Mouse (Mus musculus) neural tube, embryonic 15.5 days (tissue): ENCODE data around the gene Mrps12. TPM values are rescaled to one million over a fixed set of nuclear protein-coding genes. Genes with fewer than 3 reads are reported as not detected.

Experiments used
- ATAC-seq: fragments of 200-750 bp; cut with Nextera tagmentation; 2 replicates; pipeline ENCODE4 v1.8.0; 2017; ENCODE audit warnings: mild to moderate bottlenecking, moderate TSS enrichment, moderate library complexity; ENCODE audit not compliant: low FRiP score
- H3K27ac ChIP-seq: fragments of 300-500 bp; sonication (generic); replicated peaks from 2 replicates; pipeline ENCODE4 v1.5.1; 2015; ENCODE audit warnings: mild to moderate bottlenecking, inconsistent platforms
- H3K27me3 ChIP-seq: fragments of 300-500 bp; sonication (generic); replicated peaks from 2 replicates; pipeline ENCODE4 v1.6.1; 2015; ENCODE audit warnings: inconsistent platforms
- H3K36me3 ChIP-seq: fragments of 300-500 bp; sonication (generic); 2 replicates; pipeline ENCODE4 v1.6.1; 2015; ENCODE audit warnings: inconsistent platforms
- H3K4me1 ChIP-seq: fragments of 300-500 bp; sonication (generic); 2 replicates; pipeline ENCODE4 v1.6.1; 2015; ENCODE audit warnings: inconsistent platforms
- H3K4me2 ChIP-seq: fragments of 300-500 bp; sonication (generic); 2 replicates; pipeline ENCODE4 v1.6.1; 2015; ENCODE audit warnings: inconsistent platforms, mild to moderate bottlenecking, moderate library complexity
- H3K4me3 ChIP-seq: fragments of 300-500 bp; sonication (generic); replicated peaks from 2 replicates; pipeline ENCODE4 v1.5.1; 2015; ENCODE audit warnings: mild to moderate bottlenecking, inconsistent platforms
- H3K9ac ChIP-seq: fragments of 300-500 bp; sonication (generic); replicated peaks from 2 replicates; pipeline ENCODE4 v1.6.1; 2015; ENCODE audit warnings: mild to moderate bottlenecking, inconsistent platforms
- H3K9me3 ChIP-seq: fragments of 300-500 bp; sonication (generic); replicated peaks from 2 replicates; pipeline ENCODE4 v1.6.1; 2016; ENCODE audit warnings: inconsistent platforms
- WGBS: fragments of 180-500 bp; shearing (Covaris S2); methylation state at CpG from one replicate; pipeline ENCODE4 v1.1.7; 2015; ENCODE audit warnings: mixed read lengths; 5-methylcytosine and 5-hydroxymethylcytosine counted together
- polyA plus RNA-seq: library from polyadenylated mRNA; unstranded; fragments of >200 nt; fragmentation: Nextera tagmentation; extraction: Ambion mirVana; gene quantifications from 2 replicates; pipeline ENCODE4 v1.2.1, GENCODE M21; 2015

Mrps12 gene
- 116 and 124 TPM in 2 replicates for polyA plus RNA-seq

DNA sequence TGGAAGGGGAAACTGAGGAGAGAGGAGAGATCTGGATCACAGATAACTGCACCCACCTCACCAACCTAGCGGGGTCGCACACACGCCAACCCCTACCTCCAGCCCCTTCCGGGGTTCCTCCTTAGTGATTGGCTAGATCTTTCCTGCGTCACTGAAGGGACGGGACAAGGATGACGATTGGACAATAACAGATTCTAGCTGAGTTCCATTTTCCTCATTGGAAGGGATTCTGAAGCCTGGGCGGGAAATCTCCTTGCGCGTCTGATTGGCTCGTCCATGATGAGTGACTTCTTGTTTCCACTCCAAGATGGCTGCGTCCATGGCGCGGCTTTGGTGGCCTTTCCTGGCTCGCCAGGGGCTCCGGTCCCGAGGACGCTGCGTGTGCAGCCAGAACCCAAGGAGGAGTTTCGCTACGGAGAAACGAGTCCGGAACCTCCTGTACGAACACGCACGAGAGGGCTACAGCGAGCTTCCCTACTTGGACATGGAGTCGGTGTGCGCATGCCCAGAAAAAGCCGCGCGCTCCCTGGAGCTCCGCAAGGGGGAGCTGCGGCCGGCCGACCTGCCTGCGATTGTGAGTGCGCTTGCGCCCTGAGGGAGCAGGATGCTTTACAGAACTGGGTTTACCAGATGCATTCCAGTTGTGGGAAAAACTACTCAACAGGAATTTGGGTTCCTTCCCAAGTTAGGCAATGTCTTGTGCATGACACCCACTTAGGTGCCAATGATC is at the start of gene Mrps12, which contains the start of gene Sars2:
Mrps12 (minus strand) TSS at position 112 of the 730 bp plus-strand sequence.
Sars2 (plus strand) TSS at position 284 of the 730 bp plus-strand sequence.
- peak within 1 kb of the TSS; percentile 89 for H3K4me2 ChIP-seq
- H3K27ac ChIP-seq, result peak within 1 kb of the TSS; percentile 95
- H3K27me3 ChIP-seq, result no peaks in the 10 kb centered on the region
- no peaks in the 10 kb centered on the region for H3K9me3 ChIP-seq
- peak within 1 kb of the TSS; percentile 91 for H3K4me3 ChIP-seq
- H3K36me3 ChIP-seq, result peaks cover 32% of the 10 kb centered on the region
- peak; percentile 99 for ATAC-seq
- WGBS, result under 1% methylated on average over 39 of the region's 39 CpGs
- peaks cover 26% of the 10 kb centered on the region for H3K4me1 ChIP-seq
- peak within 1 kb of the TSS; percentile 79 for H3K9ac ChIP-seq

DNA sequence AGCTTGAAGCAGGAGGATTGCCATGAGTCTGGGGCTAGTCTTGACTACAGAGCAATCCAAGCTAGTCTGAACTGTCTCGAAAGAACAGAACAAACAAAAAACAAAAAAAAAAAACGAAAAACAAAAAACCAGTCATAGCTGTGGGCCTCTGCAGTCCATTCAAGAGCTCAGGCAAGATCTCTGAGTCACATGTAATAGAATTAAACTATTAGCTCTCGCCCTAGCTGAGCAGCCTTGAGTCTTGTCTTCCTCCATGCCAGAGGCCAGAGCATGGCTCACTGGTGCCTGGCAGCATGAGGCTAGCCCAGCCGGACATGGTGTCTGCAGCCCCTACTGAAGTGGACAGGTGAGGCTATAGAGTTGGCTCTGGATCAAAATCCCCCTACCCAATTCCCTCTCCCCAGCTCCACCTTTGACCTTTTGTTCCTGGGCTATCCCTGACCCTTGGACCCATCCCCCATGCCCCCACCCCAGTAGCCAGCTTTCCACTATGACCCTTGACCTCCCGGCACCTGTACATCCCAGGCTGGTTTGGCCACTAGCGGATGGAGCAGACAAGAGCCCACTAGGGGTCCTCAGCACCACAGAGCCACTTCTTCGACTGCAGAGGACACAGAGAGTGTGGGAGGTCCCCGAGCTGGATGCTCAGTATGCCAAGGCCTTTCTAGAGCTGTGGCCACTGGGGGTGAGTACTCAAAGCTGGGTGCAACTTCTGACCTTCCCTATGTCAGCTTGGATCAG is 48.6 kb upstream of the Mrps12 start:
- ATAC-seq, result no peak
- Histone ChIP-seq H3K27me3 (no peaks in the 10 kb centered on the region), H3K27ac (no peak overlapping the region), H3K9me3 (no peaks in the 10 kb centered on the region), H3K9ac (no peak overlapping the region), H3K4me1 (no peaks in the 10 kb centered on the region), H3K4me2 (no peak overlapping the region), H3K36me3 (peaks cover 19% of the 10 kb centered on the region), H3K4me3 (no peak overlapping the region)
- WGBS, result 55% methylated on average over 8 of the region's 8 CpGs

DNA sequence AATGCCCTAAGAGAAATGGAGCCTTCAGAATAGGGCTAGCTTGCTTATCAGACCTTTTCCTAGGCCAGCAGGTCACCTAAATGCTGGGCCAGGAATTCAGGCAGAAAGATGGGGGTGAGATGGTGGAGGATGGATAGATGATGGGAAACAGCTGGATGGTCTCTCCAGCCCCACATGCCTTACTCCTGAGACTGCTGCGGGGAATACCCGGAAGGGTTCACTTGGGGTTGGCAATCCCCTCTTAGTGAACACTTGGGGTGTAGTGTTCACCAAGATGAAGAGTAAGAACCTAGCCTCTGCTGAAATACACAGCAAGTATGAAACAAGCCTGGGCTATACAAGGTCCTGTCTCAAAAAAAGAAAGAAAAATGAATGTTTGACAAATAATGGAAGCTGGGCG is 47.6 kb upstream of the Mrps12 start:
- Histone ChIP-seq H3K36me3 (peaks cover 26% of the 10 kb centered on the region), H3K9ac (no peak overlapping the region), H3K4me3 (no peak overlapping the region), H3K4me1 (no peaks in the 10 kb centered on the region), H3K27me3 (no peaks in the 10 kb centered on the region), H3K27ac (no peak overlapping the region), H3K9me3 (no peaks in the 10 kb centered on the region), H3K4me2 (no peak overlapping the region)
- 92% methylated on average over 3 of the region's 3 CpGs for WGBS
- no peak for ATAC-seq

DNA sequence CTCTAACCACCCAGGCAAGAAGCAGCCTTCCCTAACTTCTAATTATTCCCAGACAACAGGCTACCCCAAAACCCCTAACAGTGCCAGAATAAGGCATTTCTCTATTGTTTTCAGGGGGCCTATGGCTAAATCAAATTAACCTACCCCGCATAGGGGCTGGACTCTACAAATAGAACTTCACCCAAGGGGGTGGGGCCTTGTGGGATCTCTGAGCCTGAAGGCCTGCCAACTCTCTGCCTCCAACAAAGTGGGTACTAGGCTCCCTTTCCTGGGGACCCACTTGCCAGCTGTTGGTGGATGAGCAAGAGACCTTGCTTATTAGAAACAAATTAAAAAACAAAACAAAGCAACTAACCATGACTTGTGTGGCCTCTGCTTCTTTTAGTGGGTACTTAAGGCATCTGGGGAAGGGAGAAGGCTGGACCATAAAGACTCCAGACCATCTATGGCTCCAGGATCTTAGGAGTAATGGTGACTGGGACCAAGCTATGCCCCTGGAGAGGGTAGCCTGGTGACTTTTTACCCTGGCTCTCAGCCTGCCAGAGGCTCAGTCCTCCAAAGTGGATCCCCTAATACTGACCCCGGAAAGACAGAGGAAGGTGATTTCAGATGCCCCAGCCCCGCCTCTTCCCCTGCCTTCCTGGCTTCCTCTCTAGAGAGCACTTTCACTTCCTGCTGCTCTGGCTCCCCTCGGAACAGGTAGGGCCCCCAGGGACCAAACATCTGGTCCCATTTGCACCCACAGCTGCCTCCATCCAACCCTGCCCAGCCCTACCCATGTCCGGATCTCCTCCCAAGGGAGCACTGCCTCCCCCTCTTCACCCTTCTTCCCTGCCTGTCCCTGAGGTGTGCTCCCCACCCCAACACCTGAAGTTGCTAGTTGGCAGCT is 46.9 kb upstream of the Mrps12 start, which contains the start of gene Rinl:
Rinl (plus strand) TSS at position 663 of the 889 bp plus-strand sequence.
- Histone ChIP-seq H3K9me3 (no peaks in the 10 kb centered on the region), H3K4me3 (no peak within 1 kb of the TSS), H3K9ac (no peak within 1 kb of the TSS), H3K4me1 (no peaks in the 10 kb centered on the region), H3K36me3 (peaks cover 32% of the 10 kb centered on the region), H3K4me2 (no peak within 1 kb of the TSS), H3K27ac (no peak within 1 kb of the TSS), H3K27me3 (no peaks in the 10 kb centered on the region)
- ATAC-seq, result no peak
- WGBS, result 71% methylated on average over 5 of the region's 5 CpGs

DNA sequence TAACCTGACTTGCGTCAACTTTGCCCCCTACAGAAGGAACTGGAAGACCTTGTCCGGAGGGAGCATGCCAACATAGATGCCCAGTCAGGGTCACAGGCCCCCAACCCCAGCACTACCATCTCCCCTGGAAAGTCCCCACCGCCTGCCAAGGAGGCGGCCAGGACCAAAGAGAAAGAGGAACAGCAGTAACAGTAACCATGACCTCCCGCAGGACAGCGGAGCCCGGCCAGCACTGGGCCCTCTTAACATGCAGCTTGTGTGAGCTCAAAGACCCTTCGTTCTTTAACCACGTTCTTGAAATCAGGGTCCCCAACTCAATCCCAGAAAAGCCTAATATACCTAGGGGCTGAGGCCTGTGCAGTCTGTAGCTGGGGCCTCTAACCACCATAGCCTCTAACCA is 46.3 kb upstream of the Mrps12 start:
- H3K9me3 ChIP-seq, result no peaks in the 10 kb centered on the region
- WGBS, result 97% methylated on average over 9 of the region's 9 CpGs
- no peak for ATAC-seq
- no peaks in the 10 kb centered on the region for H3K27me3 ChIP-seq
- H3K4me3 ChIP-seq, result no peak overlapping the region
- peaks cover 39% of the 10 kb centered on the region for H3K36me3 ChIP-seq
- no peaks in the 10 kb centered on the region for H3K4me1 ChIP-seq
- H3K4me2 ChIP-seq, result no peak overlapping the region
- H3K9ac ChIP-seq, result no peak overlapping the region
- no peak overlapping the region for H3K27ac ChIP-seq

DNA sequence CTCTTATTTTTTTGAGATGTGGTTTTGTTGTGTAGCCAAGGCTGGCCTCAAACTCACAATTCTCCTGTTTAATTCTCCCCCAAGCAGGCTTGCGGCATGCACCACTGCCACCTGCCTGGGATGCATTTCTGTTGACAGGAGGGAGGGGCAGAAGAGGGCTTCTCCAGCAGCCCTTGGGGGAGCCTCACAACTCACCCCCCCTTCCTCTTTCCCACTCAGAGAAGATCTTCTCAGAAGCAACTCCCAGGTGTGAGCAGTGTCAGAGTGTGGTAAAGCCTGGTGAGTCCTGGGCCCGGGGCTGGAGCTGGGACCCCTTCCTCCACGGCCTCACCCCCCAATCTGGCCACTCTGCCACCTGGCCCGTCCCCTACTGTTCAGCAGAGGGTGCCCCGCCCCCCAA is 43.5 kb upstream of the Mrps12 start:
- 80% methylated on average over 5 of the region's 5 CpGs for WGBS
- no peak overlapping the region for H3K4me2 ChIP-seq
- no peak overlapping the region for H3K9ac ChIP-seq
- peaks cover 47% of the 10 kb centered on the region for H3K36me3 ChIP-seq
- H3K4me3 ChIP-seq, result no peak overlapping the region
- no peak overlapping the region for H3K27ac ChIP-seq
- peaks cover 5% of the 10 kb centered on the region for H3K4me1 ChIP-seq
- H3K9me3 ChIP-seq, result no peaks in the 10 kb centered on the region
- no peaks in the 10 kb centered on the region for H3K27me3 ChIP-seq
- ATAC-seq, result no peak

DNA sequence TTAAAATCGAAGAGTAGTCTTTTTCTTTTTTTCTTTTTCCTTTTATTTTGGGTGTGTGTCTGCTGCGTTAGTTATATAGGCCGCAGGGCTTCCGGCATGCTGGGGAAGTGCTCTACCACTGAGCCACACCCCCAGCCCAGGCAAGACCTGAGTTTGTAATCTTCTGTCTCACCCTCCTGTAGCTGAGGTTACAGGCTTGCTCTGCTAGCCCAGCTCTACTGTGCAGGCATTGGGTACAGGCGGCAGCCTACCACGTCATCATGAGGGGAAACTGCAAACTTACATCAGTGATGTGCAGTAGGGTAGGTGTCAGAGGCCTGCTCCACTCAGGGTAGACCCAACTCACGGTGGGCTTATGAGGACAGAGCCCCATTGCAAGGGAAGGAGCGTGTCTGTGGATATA is 39.6 kb upstream of the Mrps12 start:
- peaks cover 43% of the 10 kb centered on the region for H3K36me3 ChIP-seq
- 88% methylated on average over 8 of the region's 8 CpGs for WGBS
- ATAC-seq, result no peak

DNA sequence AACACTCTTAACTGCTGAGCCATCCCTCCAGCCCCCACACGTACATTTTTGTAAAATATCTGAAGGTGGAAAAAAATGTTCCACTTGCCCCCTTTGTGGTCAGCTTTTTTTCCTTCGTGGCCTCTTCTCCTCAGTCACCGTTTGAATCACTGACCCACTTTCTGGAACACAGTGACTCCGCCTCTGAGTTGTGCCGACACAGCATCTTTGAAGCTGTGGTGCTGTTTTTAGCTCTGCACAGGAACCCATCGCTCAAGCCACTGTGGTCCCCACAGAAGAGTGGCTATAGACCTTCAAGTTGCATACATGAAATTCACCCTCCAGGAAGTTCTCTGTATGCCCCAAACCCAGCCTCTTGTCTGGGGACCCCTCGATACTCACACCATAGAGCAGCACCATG is 39.2 kb upstream of the Mrps12 start:
- no peak for ATAC-seq
- H3K9ac ChIP-seq, result no peak overlapping the region
- no peaks in the 10 kb centered on the region for H3K27me3 ChIP-seq
- H3K4me3 ChIP-seq, result no peak overlapping the region
- H3K36me3 ChIP-seq, result peaks cover 39% of the 10 kb centered on the region
- WGBS, result 87% methylated on average over 7 of the region's 7 CpGs
- H3K4me2 ChIP-seq, result no peak overlapping the region
- H3K4me1 ChIP-seq, result peaks cover 7% of the 10 kb centered on the region
- H3K27ac ChIP-seq, result no peak overlapping the region
- H3K9me3 ChIP-seq, result no peaks in the 10 kb centered on the region

More for the DNA sequence above, 39.6 kb upstream of the Mrps12 start:
- H3K4me3 ChIP-seq, result no peak overlapping the region
- no peak overlapping the region for H3K4me2 ChIP-seq
- peaks cover 7% of the 10 kb centered on the region for H3K4me1 ChIP-seq
- H3K27me3 ChIP-seq, result no peaks in the 10 kb centered on the region
- no peak overlapping the region for H3K9ac ChIP-seq
- no peaks in the 10 kb centered on the region for H3K9me3 ChIP-seq
- no peak overlapping the region for H3K27ac ChIP-seq

DNA sequence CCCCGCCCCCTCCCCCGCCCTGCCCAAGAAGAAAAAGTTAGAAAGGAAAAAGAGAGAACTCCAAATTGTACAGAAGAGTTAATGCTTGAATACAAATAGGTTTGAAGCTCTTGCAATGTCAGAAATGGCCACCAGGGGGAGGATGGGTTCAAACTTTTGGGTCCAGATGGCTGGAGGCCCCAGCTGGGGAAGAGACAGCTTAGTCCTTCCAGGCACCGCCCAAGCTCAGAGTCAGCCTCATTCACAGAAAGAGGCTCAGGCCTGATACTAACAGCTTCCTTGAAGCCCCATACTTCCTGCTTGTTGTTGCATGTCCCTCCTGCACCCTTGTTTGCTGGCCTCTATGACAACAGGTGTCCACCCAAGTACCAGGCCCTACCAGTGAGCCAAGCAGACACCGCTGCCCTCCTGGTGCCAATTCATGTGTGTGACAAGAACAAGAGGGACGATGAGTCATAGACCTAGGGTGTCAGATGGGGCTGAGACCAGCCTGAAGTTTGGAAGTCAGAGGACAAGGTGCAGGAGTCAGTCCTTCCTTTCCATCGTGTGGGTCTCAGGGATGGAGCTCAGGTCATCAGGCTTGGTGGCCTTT is 38.5 kb upstream of the Mrps12 start:
- peaks cover 7% of the 10 kb centered on the region for H3K4me1 ChIP-seq
- H3K9ac ChIP-seq, result no peak overlapping the region
- no peak overlapping the region for H3K4me2 ChIP-seq
- no peaks in the 10 kb centered on the region for H3K27me3 ChIP-seq
- H3K4me3 ChIP-seq, result no peak overlapping the region
- 45% methylated on average over 6 of the region's 6 CpGs for WGBS
- ATAC-seq, result peak; percentile 63; the same call in 1 of the 2 replicates
- no peaks in the 10 kb centered on the region for H3K9me3 ChIP-seq
- H3K27ac ChIP-seq, result peak overlapping the region; percentile 54; the same call in 1 of the 2 replicates
- peaks cover 39% of the 10 kb centered on the region for H3K36me3 ChIP-seq

DNA sequence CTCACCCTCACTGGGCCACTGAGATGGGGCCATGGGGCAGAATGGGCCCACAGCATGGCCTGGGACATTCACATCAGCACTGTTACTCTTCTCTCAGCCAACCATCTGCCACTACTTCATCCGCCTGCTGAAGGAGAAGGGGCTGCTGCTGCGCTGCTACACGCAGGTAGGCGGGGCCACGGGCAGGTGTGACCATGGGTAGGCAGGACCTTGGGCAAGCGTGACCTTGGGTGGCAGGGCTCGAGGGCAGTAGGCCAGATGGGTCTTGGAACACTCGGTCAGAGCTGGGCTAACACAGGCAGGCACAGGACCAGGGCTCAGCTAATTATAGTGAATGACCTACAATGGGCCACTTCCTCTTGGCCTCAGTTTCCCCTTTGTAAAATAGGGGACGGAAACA is 37.2 kb upstream of the Mrps12 start:
- no peak overlapping the region for H3K9ac ChIP-seq
- 89% methylated on average over 9 of the region's 9 CpGs for WGBS
- peaks cover 31% of the 10 kb centered on the region for H3K36me3 ChIP-seq

DNA sequence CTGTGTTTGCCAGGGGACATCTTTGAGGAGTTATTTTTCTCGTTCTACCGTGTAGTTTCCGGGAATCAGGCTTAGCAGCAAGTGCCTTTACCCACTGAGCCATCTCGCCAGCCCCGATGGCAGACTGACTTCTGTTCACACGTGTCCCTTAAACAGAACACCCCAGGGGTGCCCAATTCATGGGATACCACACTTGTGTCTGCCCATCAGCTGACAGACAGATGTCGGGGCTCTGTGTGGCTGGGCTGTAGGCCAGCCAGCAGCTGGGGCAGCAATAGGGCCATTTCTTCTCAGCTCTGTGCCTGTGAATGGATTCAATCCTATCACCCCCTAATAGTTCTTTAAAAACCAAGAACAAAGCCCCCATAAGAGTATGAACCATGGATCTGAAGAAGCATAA is 33.5 kb upstream of the Mrps12 start:
- no peaks in the 10 kb centered on the region for H3K9me3 ChIP-seq
- no peak overlapping the region for H3K9ac ChIP-seq
- H3K27me3 ChIP-seq, result no peaks in the 10 kb centered on the region
- no peak overlapping the region for H3K4me3 ChIP-seq
- no peak for ATAC-seq
- H3K4me2 ChIP-seq, result no peak overlapping the region
- peaks cover 9% of the 10 kb centered on the region for H3K4me1 ChIP-seq
- H3K36me3 ChIP-seq, result peaks cover 17% of the 10 kb centered on the region
- 69% methylated on average over 7 of the region's 7 CpGs for WGBS
- no peak overlapping the region for H3K27ac ChIP-seq

More for the DNA sequence above, 37.2 kb upstream of the Mrps12 start:
- peaks cover 10% of the 10 kb centered on the region for H3K4me1 ChIP-seq
- ATAC-seq, result no peak
- H3K4me2 ChIP-seq, result no peak overlapping the region
- no peaks in the 10 kb centered on the region for H3K9me3 ChIP-seq
- no peaks in the 10 kb centered on the region for H3K27me3 ChIP-seq
- H3K4me3 ChIP-seq, result no peak overlapping the region
- no peak overlapping the region for H3K27ac ChIP-seq
